Mouse (Mus musculus) bone marrow, adult 2 months (tissue): Measurements from ENCODE around the gene Gm6890. TPM values are rescaled to one million over a fixed set of nuclear protein-coding genes. Genes with fewer than 3 reads are reported as not detected.
"Not testable (repeated sequence)": the region's sequence is repeated elsewhere in the genome, so short reads cannot be mapped to it uniquely, and the experiment has no call there.

Experiments
- H3K27ac ChIP-seq: fragments of 200-500 bp; 2 replicates; pipeline ENCODE4 v1.5.1; 2012; ENCODE audit warnings: low read depth, mild to moderate bottlenecking, control low read depth, inconsistent platforms, low read length; ENCODE audit not compliant: control insufficient read depth, poor library complexity, insufficient read depth
- H3K4me1 ChIP-seq: fragments of 200-500 bp; 2 replicates; pipeline ENCODE4 v1.6.1; 2011; ENCODE audit warnings: low read length; ENCODE audit not compliant: control insufficient read depth, insufficient read depth
- H3K4me3 ChIP-seq: fragments of 200-500 bp; replicated peaks from 2 replicates; pipeline ENCODE3; 2011; ENCODE audit warnings: mild to moderate bottlenecking, low read depth, low read length, control low read depth; ENCODE audit not compliant: control insufficient read depth
- WGBS: fragments of 180-500 bp; shearing (Covaris S2); methylation state at CpG from one replicate; pipeline ENCODE4 v1.1.7; 2018; 5-methylcytosine and 5-hydroxymethylcytosine counted together
- polyA plus RNA-seq: library from polyadenylated mRNA; stranded (reverse); fragments of >200 nt; gene quantifications from 2 replicates; pipeline ENCODE4 v1.2.4, GENCODE M21; 2011; ENCODE audit warnings: low replicate concordance; ENCODE audit not compliant: missing spikeins, insufficient read depth, insufficient read length

Gm6890 gene
- polyA plus RNA-seq = not detected in 2 replicates

GRCm38 (mm10) chrX:74740627-74741026 is at the start of gene Gm6890:
Gene Gm6890 (plus strand): TSS chrX:74740927.
- H3K4me1 ChIP-seq, H3K4me3 ChIP-seq, H3K27ac ChIP-seq: not testable (repeated sequence)
- 81% methylated on average over 9 of the region's 9 CpGs for WGBS

- H3K4me1 ChIP-seq, H3K27ac ChIP-seq, H3K4me3 ChIP-seq: not testable (repeated sequence)
- WGBS = 82% methylated on average over 10 of the region's 10 CpGs
Observed at GRCm38 (mm10) chrX:74726195-74726594, 14.5 kb upstream of the Gm6890 start.

DNA sequence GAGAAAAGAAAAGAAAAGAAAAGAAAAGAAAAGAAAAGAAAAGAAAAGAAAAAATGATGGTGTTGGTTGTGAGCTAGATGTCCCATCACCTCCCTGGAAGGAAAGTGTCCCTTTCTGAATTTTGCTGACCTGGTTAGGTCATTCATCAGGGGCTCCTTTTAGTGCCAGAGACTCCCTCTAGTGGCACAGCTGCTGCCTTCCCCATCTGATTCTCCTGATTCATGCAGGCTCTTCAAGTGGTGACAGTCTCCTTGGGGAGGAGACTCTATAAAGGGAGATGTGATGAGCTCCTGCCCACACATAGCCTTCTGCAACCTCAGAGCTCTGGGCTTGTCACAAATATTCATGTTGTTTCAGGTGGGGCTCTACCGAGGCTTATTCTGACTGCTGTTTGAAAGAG is 30.0 kb downstream of the Gm6890 start:
- H3K27ac ChIP-seq = not testable (repeated sequence)
- no CpG with 5 or more reads among the region's 1 CpGs for WGBS

More for the DNA sequence above, 30.0 kb downstream of the Gm6890 start:
- not testable (repeated sequence) for H3K4me3 ChIP-seq, H3K4me1 ChIP-seq

Other genes with a start within 250 kb of the Gm6890 start
- gene Olfr1326-ps1, start 166.0 kb upstream of the Gm6890 start, polyA plus RNA-seq = not detected in 2 replicates
- gene Olfr1325, start 148.2 kb upstream of the Gm6890 start, polyA plus RNA-seq = not detected in 2 replicates
- not detected in 2 replicates for gene Gm5640, start 95.3 kb upstream of the Gm6890 start, polyA plus RNA-seq
- gene Gm5936, start 96.3 kb downstream of the Gm6890 start, polyA plus RNA-seq = not detected in 2 replicates